Mouse (Mus musculus) intestine, embryonic 14.5 days (tissue): ENCODE data around the gene H2-Eb1. TPM values are rescaled to one million over a fixed set of nuclear protein-coding genes. Genes with fewer than 3 reads are reported as not detected.
A peak's percentile ranks its signal among the peaks of the same experiment; 100 is the strongest.

Source experiments
- ATAC-seq: fragments of 200-750 bp; cut with Nextera tagmentation; replicated peaks from 2 replicates; pipeline ENCODE4 v1.8.0; 2017; ENCODE audit warnings: low read depth, moderate number of reproducible peaks, moderate TSS enrichment, moderate library complexity; ENCODE audit not compliant: low FRiP score, low TSS enrichment
- DNase-seq: peaks from one replicate; pipeline ENCODE4 v3.0.0-alpha.2; 2018; ENCODE audit warnings: low spot score
- H3K27ac ChIP-seq: fragments of 300-500 bp; sonication (generic); 2 replicates; pipeline ENCODE4 v1.5.1; 2014; ENCODE audit warnings: low read depth, mild to moderate bottlenecking, control low read depth
- H3K27me3 ChIP-seq: fragments of 300-500 bp; sonication (generic); replicated peaks from 2 replicates; pipeline ENCODE4 v1.6.1; 2014; ENCODE audit warnings: low read length, control low read depth; ENCODE audit not compliant: control insufficient read depth, insufficient read depth
- H3K36me3 ChIP-seq: fragments of 300-500 bp; sonication (generic); 2 replicates; pipeline ENCODE4 v1.6.1; 2014; ENCODE audit warnings: low read length, control low read depth; ENCODE audit not compliant: control insufficient read depth, insufficient read depth
- H3K4me1 ChIP-seq: fragments of 300-500 bp; sonication (generic); replicated peaks from 2 replicates; pipeline ENCODE4 v1.6.1; 2014; ENCODE audit warnings: low read length, control low read depth, mixed read lengths; ENCODE audit not compliant: control insufficient read depth, insufficient read depth
- H3K4me2 ChIP-seq: fragments of 300-500 bp; sonication (generic); 2 replicates; pipeline ENCODE4 v1.6.1; 2014; ENCODE audit warnings: low read length
- H3K4me3 ChIP-seq: fragments of 300-500 bp; sonication (generic); 2 replicates; pipeline ENCODE4 v1.5.1; 2014; ENCODE audit warnings: low read depth, low read length, control low read depth, mixed read lengths
- H3K9ac ChIP-seq: fragments of 300-500 bp; sonication (generic); 2 replicates; pipeline ENCODE4 v1.6.1; 2014; ENCODE audit warnings: mild to moderate bottlenecking, low read length
- H3K9me3 ChIP-seq: fragments of 300-500 bp; sonication (generic); 2 replicates; pipeline ENCODE4 v1.6.1; 2016; ENCODE audit warnings: low read length, control low read depth; ENCODE audit not compliant: control insufficient read depth
- WGBS: fragments of 180-500 bp; shearing (Covaris S2); extraction: QIAGEN DNeasy Blood & Tissue Kit; methylation state at CpG from one replicate; pipeline ENCODE4 v1.1.7; 2014; 5-methylcytosine and 5-hydroxymethylcytosine counted together
- polyA plus RNA-seq: library from polyadenylated mRNA; unstranded; fragments of >200 nt; fragmentation: Nextera tagmentation; extraction: Ambion mirVana; gene quantifications from 2 replicates; pipeline ENCODE4 v1.2.1, GENCODE M21; 2014

H2-Eb1 gene
- polyA plus RNA-seq, 1 experiment from 2014 or later, result 4.1 TPM

GRCm38 (mm10) chr17:34285848-34286247 is 19.8 kb upstream of the H2-Eb1 start:
- Histone ChIP-seq H3K9me3 (no peaks in the 10 kb centered on the region), H3K4me2 (no peak overlapping the region), H3K9ac (no peak overlapping the region), H3K4me3 (no peak overlapping the region), H3K27ac (no peak overlapping the region), H3K4me1 (no peaks in the 10 kb centered on the region), H3K27me3 (no peaks in the 10 kb centered on the region), H3K36me3 (no peaks in the 10 kb centered on the region)
- no peak for DNase-seq
- WGBS, result 30% methylated on average over 4 of the region's 4 CpGs
- no peak for ATAC-seq

- no peak overlapping the region for H3K4me3 ChIP-seq
- H3K27me3 ChIP-seq, result no peaks in the 10 kb centered on the region
- 79% methylated on average over 5 of the region's 5 CpGs for WGBS
- H3K4me1 ChIP-seq, result no peaks in the 10 kb centered on the region
- no peak overlapping the region for H3K27ac ChIP-seq
- no peak for ATAC-seq
- H3K9me3 ChIP-seq, result no peaks in the 10 kb centered on the region
- DNase-seq, result no peak
- H3K9ac ChIP-seq, result no peak overlapping the region
- no peaks in the 10 kb centered on the region for H3K36me3 ChIP-seq
- H3K4me2 ChIP-seq, result no peak overlapping the region
These were observed 19.2 kb upstream of the H2-Eb1 start for GRCm38 (mm10) chr17:34286501-34286900.

GRCm38 (mm10) chr17:34286999-34287398 is 18.7 kb upstream of the H2-Eb1 start:
- Histone ChIP-seq H3K27ac (no peak overlapping the region), H3K9ac (no peak overlapping the region), H3K4me1 (no peaks in the 10 kb centered on the region), H3K4me3 (no peak overlapping the region), H3K9me3 (no peaks in the 10 kb centered on the region), H3K27me3 (no peaks in the 10 kb centered on the region), H3K36me3 (no peaks in the 10 kb centered on the region), H3K4me2 (no peak overlapping the region)
- DNase-seq, result no peak
- ATAC-seq, result no peak
- 60% methylated on average over 6 of the region's 6 CpGs for WGBS

- WGBS, result 15% methylated on average over 8 of the region's 8 CpGs
- Histone ChIP-seq H3K4me1 (no peaks in the 10 kb centered on the region), H3K9me3 (no peaks in the 10 kb centered on the region), H3K9ac (no peak within 1 kb of the TSS), H3K36me3 (no peaks in the 10 kb centered on the region), H3K27ac (no peak within 1 kb of the TSS), H3K4me3 (no peak within 1 kb of the TSS), H3K4me2 (no peak within 1 kb of the TSS), H3K27me3 (no peaks in the 10 kb centered on the region)
- ATAC-seq, result peak; percentile 55; the same call in 1 of the 2 replicates
- peak; percentile 84 for DNase-seq
These were observed 18.0 kb upstream of the H2-Eb1 start, which contains the start of gene H2-Aa for GRCm38 (mm10) chr17:34287648-34288047. Gene H2-Aa, minus strand, starts transcription at chr17:34287823.

- DNase-seq (no peak), ATAC-seq (no peak)
- 70% methylated on average over 3 of the region's 3 CpGs for WGBS
- H3K4me2 ChIP-seq, result no peak overlapping the region
- H3K9ac ChIP-seq, result no peak overlapping the region
- H3K27me3 ChIP-seq, result no peaks in the 10 kb centered on the region
- no peak overlapping the region for H3K27ac ChIP-seq
- no peaks in the 10 kb centered on the region for H3K36me3 ChIP-seq
- H3K4me1 ChIP-seq, result no peaks in the 10 kb centered on the region
- no peaks in the 10 kb centered on the region for H3K9me3 ChIP-seq
- H3K4me3 ChIP-seq, result no peak overlapping the region
These were observed 17.5 kb upstream of the H2-Eb1 start for GRCm38 (mm10) chr17:34288131-34288530.

- ATAC-seq (peak; percentile 92), DNase-seq (peak; percentile 97)
- H3K9ac ChIP-seq, result no peak overlapping the region
- no peaks in the 10 kb centered on the region for H3K4me1 ChIP-seq
- no peak overlapping the region for H3K4me3 ChIP-seq
- no peaks in the 10 kb centered on the region for H3K9me3 ChIP-seq
- 14% methylated on average over 8 of the region's 8 CpGs for WGBS
- H3K36me3 ChIP-seq, result no peaks in the 10 kb centered on the region
- no peak overlapping the region for H3K27ac ChIP-seq
- no peak overlapping the region for H3K4me2 ChIP-seq
- H3K27me3 ChIP-seq, result no peaks in the 10 kb centered on the region
These were observed 14.1 kb upstream of the H2-Eb1 start for GRCm38 (mm10) chr17:34291609-34292008.

GRCm38 (mm10) chr17:34292570-34292969 is 13.1 kb upstream of the H2-Eb1 start:
- Histone ChIP-seq H3K9me3 (no peaks in the 10 kb centered on the region), H3K27ac (no peak overlapping the region)

GRCm38 (mm10) chr17:34293533-34293932 is 12.1 kb upstream of the H2-Eb1 start:
- 44% methylated on average over 2 of the region's 2 CpGs for WGBS
- Histone ChIP-seq H3K4me3 (no peak overlapping the region), H3K9me3 (no peaks in the 10 kb centered on the region)

More at GRCm38 (mm10) chr17:34292570-34292969, 13.1 kb upstream of the H2-Eb1 start:
- Histone ChIP-seq H3K4me1 (no peaks in the 10 kb centered on the region), H3K4me2 (no peak overlapping the region), H3K27me3 (no peaks in the 10 kb centered on the region), H3K4me3 (no peak overlapping the region), H3K9ac (no peak overlapping the region), H3K36me3 (no peaks in the 10 kb centered on the region)
- DNase-seq (no peak), ATAC-seq (no peak)
- WGBS, result 88% methylated on average over 4 of the region's 4 CpGs

GRCm38 (mm10) chr17:34294249-34294648 is 11.4 kb upstream of the H2-Eb1 start:
- Histone ChIP-seq H3K27ac (no peak overlapping the region), H3K4me3 (no peak overlapping the region), H3K27me3 (no peaks in the 10 kb centered on the region), H3K36me3 (no peaks in the 10 kb centered on the region), H3K9me3 (no peaks in the 10 kb centered on the region), H3K9ac (no peak overlapping the region), H3K4me1 (no peaks in the 10 kb centered on the region), H3K4me2 (no peak overlapping the region)
- no peak for DNase-seq
- no peak for ATAC-seq
- WGBS, result 62% methylated on average over 4 of the region's 4 CpGs

More at GRCm38 (mm10) chr17:34293533-34293932, 12.1 kb upstream of the H2-Eb1 start:
- DNase-seq (no peak), ATAC-seq (no peak)
- no peak overlapping the region for H3K4me2 ChIP-seq
- no peak overlapping the region for H3K9ac ChIP-seq
- no peaks in the 10 kb centered on the region for H3K4me1 ChIP-seq
- no peaks in the 10 kb centered on the region for H3K27me3 ChIP-seq
- no peaks in the 10 kb centered on the region for H3K36me3 ChIP-seq
- no peak overlapping the region for H3K27ac ChIP-seq
